In the genomic region with DNA sequence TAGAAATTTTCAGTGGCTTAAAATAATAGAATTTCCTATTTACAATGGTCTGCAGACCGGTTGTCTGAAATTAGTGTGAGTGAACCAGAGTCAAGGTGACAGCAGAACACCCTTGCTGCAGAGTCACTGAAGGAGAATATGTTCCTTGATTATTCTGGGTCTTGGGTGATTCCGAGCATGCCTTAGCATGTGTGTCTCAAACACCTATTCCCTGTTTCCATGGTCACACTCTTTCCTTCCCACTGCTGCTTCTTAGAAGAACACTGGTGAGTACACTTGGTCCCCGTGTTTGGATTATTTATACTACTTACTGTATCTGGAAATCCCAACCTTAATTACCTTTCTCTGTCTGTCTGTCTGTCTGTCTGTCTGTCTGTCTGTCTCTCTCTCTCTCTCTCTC, we compare ENCODE assay signal across 31 mouse cellular contexts.
"Had no signal": no experiment of that assay in that cellular context is flagged by ENCODE, and none has a peak within 500 bp of the region (broad histone marks: within the 10 kb centered on the region; RNA-seq: fewer than 3 reads in every experiment).

No protein-coding gene starts in this region.

- ATAC-seq: liver, embryonic 12.5 days; liver, postnatal 0 days; lung, postnatal 0 days; midbrain, embryonic 13.5 days; midbrain, embryonic 15.5 days; midbrain, embryonic 16.5 days had no signal

- H3K9me3 ChIP-seq: limb, embryonic 10.5 days; limb, embryonic 12.5 days; limb, embryonic 13.5 days; limb, embryonic 15.5 days; liver, embryonic 12.5 days; liver, embryonic 13.5 days; liver, embryonic 15.5 days; lung, embryonic 15.5 days; megakaryocyte, embryonic 14.5 days; midbrain, embryonic 12.5 days; midbrain, embryonic 13.5 days; midbrain, embryonic 15.5 days; neural tube, embryonic 12.5 days had no signal

- DNase-seq: left cerebral cortex, postnatal 4 days; liver; liver, embryonic 13.5 days; liver, postnatal 0 days; lung, adult 18-20 months; lung, adult 2 months; lung, embryonic 14.5 days; lung, postnatal 10 days; lung, postnatal 14 days; lung, postnatal 36 days; lung, postnatal 4 days; midbrain, embryonic 14.5 days had no signal

- H3K4me1 ChIP-seq: limb, embryonic 10.5 days; limb, embryonic 12.5 days; limb, embryonic 13.5 days; limb, embryonic 15.5 days; lung, embryonic 15.5 days; megakaryocyte, embryonic 14.5 days; midbrain, embryonic 12.5 days; midbrain, embryonic 13.5 days; midbrain, embryonic 15.5 days; neural tube, embryonic 12.5 days had no signal

- H3K36me3 ChIP-seq: limb, embryonic 10.5 days; limb, embryonic 12.5 days; limb, embryonic 13.5 days; limb, embryonic 15.5 days; liver, embryonic 12.5 days; liver, embryonic 13.5 days; liver, embryonic 15.5 days; lung, embryonic 15.5 days; midbrain, embryonic 12.5 days; midbrain, embryonic 13.5 days; midbrain, embryonic 15.5 days; neural tube, embryonic 12.5 days had no signal

- H3K9ac ChIP-seq: limb, embryonic 12.5 days; limb, embryonic 13.5 days; limb, embryonic 15.5 days; liver, embryonic 12.5 days; liver, embryonic 13.5 days; liver, embryonic 14.5 days; liver, embryonic 15.5 days; liver, postnatal 0 days; lung, embryonic 14.5 days; lung, embryonic 15.5 days; midbrain, embryonic 12.5 days; midbrain, embryonic 13.5 days; midbrain, embryonic 15.5 days; neural tube, embryonic 12.5 days had no signal

- H3K27ac ChIP-seq: left cerebral cortex, adult 2 months; limb, embryonic 10.5 days; limb, embryonic 12.5 days; limb, embryonic 13.5 days; limb, embryonic 15.5 days; liver, embryonic 12.5 days; liver, embryonic 13.5 days; liver, embryonic 14.5 days; liver, embryonic 15.5 days; lung, embryonic 15.5 days; macrophage; midbrain, embryonic 12.5 days; midbrain, embryonic 13.5 days; midbrain, embryonic 15.5 days; neural tube, embryonic 12.5 days had no signal

- H3K4me2 ChIP-seq: limb, embryonic 12.5 days; limb, embryonic 13.5 days; limb, embryonic 15.5 days; liver, embryonic 11.5 days; liver, embryonic 12.5 days; liver, embryonic 13.5 days; liver, embryonic 15.5 days; lung, embryonic 14.5 days; lung, embryonic 15.5 days; midbrain, embryonic 12.5 days; midbrain, embryonic 13.5 days; midbrain, embryonic 15.5 days; neural tube, embryonic 12.5 days had no signal

- H3K27me3 ChIP-seq: limb, embryonic 12.5 days; limb, embryonic 13.5 days; limb, embryonic 15.5 days; liver, embryonic 15.5 days; lung, embryonic 15.5 days; megakaryocyte, embryonic 14.5 days; midbrain, embryonic 12.5 days; midbrain, embryonic 13.5 days; midbrain, embryonic 15.5 days; neural tube, embryonic 12.5 days had no signal

- H3K4me3 ChIP-seq: left cerebral cortex, adult 2 months; limb, embryonic 10.5 days; limb, embryonic 12.5 days; limb, embryonic 13.5 days; limb, embryonic 15.5 days; liver, embryonic 12.5 days; liver, embryonic 13.5 days; liver, embryonic 15.5 days; lung, embryonic 15.5 days; megakaryocyte, embryonic 14.5 days; midbrain, embryonic 12.5 days; midbrain, embryonic 13.5 days; midbrain, embryonic 15.5 days; myocyte; neural tube, embryonic 12.5 days had no signal
